Mouse (Mus musculus): ENCODE measurements around the gene 1700021F07Rik.

The 1700021F07Rik gene

DNA sequence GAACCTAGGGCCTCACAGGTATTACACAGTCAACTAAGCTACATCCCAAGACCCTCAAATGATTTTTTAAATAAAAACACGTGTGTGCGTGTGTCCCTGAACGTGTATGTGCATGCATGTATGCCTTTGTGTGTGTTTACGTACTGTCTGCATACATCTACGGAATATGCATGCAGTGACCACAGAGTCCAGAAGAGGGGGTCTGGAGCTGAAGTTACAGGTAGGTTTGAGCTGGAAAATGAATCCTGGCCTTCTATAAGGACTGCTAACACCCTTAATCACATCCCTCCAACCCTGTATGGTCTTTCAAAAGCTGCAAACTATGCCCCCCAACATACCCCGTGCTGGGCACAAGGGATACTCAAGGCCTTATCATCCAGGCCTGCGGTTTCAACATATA, 41.0 kb downstream of the 1700021F07Rik start:
- DNase-seq: peak; percentile 29 to 53

DNA sequence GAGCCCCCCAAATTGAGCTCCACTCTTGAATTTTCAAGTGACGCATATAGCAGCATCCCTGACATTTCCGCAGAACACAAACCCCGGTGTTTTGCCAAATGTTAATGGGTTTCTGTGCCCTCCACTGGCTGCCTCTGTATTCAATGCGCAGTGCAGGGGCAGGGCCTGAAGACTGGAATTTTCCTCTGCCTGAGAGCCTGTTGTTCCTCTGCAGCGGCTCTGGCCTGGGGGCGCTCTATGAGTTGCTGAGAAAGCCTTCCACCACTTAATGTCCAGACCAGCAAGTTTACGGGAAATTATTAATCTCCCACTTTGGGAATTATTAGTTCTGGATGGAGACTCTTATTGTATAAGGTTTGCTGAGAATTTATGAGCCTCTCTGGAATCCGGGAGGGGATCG, 41.8 kb downstream of the 1700021F07Rik start:
- no peak for DNase-seq
